Mouse (Mus musculus): ENCODE measurements around the gene Armc10. TPM values are rescaled to one million over a fixed set of nuclear protein-coding genes. Genes with fewer than 3 reads are reported as not detected.

The Armc10 gene
- polyA plus RNA-seq, 1 experiment from 2014 or later: 93.1 TPM

Other genes with a start within 250 kb of the Armc10 start
- 0.32 TPM in 1 of 2 replicates, not detected in the other for gene Ccdc146, start 221.1 kb upstream of the Armc10 start, polyA plus RNA-seq (2014; fragmentation: Nextera tagmentation; extraction: Ambion mirVana)
- gene Fam185a, start 220.9 kb upstream of the Armc10 start, polyA plus RNA-seq (2014; fragmentation: Nextera tagmentation; extraction: Ambion mirVana): 4.7 and 5.0 TPM in 2 replicates
- gene Lrrc17, start 102.3 kb upstream of the Armc10 start, polyA plus RNA-seq (2014; fragmentation: Nextera tagmentation; extraction: Ambion mirVana): 14.0 and 17.0 TPM in 2 replicates
- gene Fbxl13, start 179 bp upstream of the Armc10 start, polyA plus RNA-seq (2014; fragmentation: Nextera tagmentation; extraction: Ambion mirVana): 0.08 and 0.30 TPM in 2 replicates
- 17.0 and 17.1 TPM in 2 replicates for gene Napepld, start 55.6 kb downstream of the Armc10 start, polyA plus RNA-seq (2014; fragmentation: Nextera tagmentation; extraction: Ambion mirVana)
- 106 and 115 TPM in 2 replicates for gene Pmpcb, start 91.3 kb downstream of the Armc10 start, polyA plus RNA-seq (2014; fragmentation: Nextera tagmentation; extraction: Ambion mirVana)
- gene Dnajc2, start 139.4 kb downstream of the Armc10 start, polyA plus RNA-seq (2014; fragmentation: Nextera tagmentation; extraction: Ambion mirVana): 103 and 109 TPM in 2 replicates
- 253 and 272 TPM in 2 replicates for gene Psmc2, start 139.5 kb downstream of the Armc10 start, polyA plus RNA-seq (2014; fragmentation: Nextera tagmentation; extraction: Ambion mirVana)
- gene Slc26a5, start 219.8 kb downstream of the Armc10 start, polyA plus RNA-seq (2014; fragmentation: Nextera tagmentation; extraction: Ambion mirVana): 0.07 and 0.18 TPM in 2 replicates